Mouse (Mus musculus): ENCODE data around the gene Hpd. TPM values are rescaled to one million over a fixed set of nuclear protein-coding genes. Genes with fewer than 3 reads are reported as not detected.

Hpd gene
- polyA plus RNA-seq, 2 experiments, result not detected

GRCm38 (mm10) chr5:123162942-123163341 lies 19.6 kb downstream of the Hpd start:
- H3K4me1 ChIP-seq (ENCODE audit: control insufficient read depth, insufficient read depth, low read length), result no peaks in the 10 kb centered on the region

DNA sequence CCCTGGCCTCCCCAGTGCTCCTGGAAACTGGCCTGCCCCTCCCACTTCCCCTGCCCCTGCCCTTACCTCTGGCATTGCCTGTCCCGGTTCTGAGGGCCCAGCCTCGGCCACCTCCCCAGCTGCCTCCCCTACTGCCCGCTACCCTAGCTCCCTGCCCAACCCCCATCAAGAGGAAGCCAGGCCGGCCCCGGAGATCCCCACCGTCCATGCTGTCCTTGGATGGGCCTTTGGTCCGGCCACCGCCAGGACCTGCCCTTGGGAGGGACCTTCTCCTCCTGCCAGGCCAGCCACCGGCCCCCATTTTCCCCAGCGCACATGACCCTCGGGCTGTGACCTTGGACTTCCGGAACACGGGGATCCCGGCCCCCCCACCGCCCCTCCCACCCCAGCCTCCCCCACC lies 22.2 kb downstream of the Hpd start:
- Histone ChIP-seq H3K4me3 (replicated peaks; ENCODE audit: low read length) (no peak overlapping the region), H3K27me3 (ENCODE audit: control insufficient read depth, insufficient read depth, low read length) (no peaks in the 10 kb centered on the region), H3K4me2 (replicated peaks; ENCODE audit: low read depth, low read length, severe bottlenecking) (no peak overlapping the region), H3K27ac (replicated peaks; ENCODE audit: low read depth, low read length) (no peak overlapping the region), H3K4me1 (ENCODE audit: control insufficient read depth, insufficient read depth, low read length) (no peaks in the 10 kb centered on the region), H3K36me3 (ENCODE audit: control insufficient read depth, insufficient read depth, low read length) (peaks cover 89% of the 10 kb centered on the region), H3K9ac (ENCODE audit: low read depth, low read length, severe bottlenecking) (no peak overlapping the region), H3K9me3 (ENCODE audit: control insufficient read depth, low read length) (no peaks in the 10 kb centered on the region)
- ATAC-seq (ENCODE audit: low FRiP score, low read depth) (no peak), DNase-seq (ENCODE audit: low spot score) (no peak)
- 95% methylated on average over 11 of the region's 15 CpGs for WGBS
- TF ChIP-seq POLR2A (IDR thresholded peaks at IDR 0.05; ENCODE audit: borderline replicate concordance, extremely low read depth, insufficient read depth, insufficient read length), result no peak

More at GRCm38 (mm10) chr5:123162942-123163341, 19.6 kb downstream of the Hpd start:
- no peak overlapping the region for H3K27ac ChIP-seq (replicated peaks; ENCODE audit: low read depth, low read length)
- H3K4me2 ChIP-seq (replicated peaks; ENCODE audit: low read depth, low read length, severe bottlenecking), result no peak overlapping the region
- H3K9ac ChIP-seq (ENCODE audit: low read depth, low read length, severe bottlenecking), result no peak overlapping the region
- WGBS, result 87% methylated on average over 9 of the region's 9 CpGs
- H3K9me3 ChIP-seq (ENCODE audit: control insufficient read depth, low read length), result no peaks in the 10 kb centered on the region
- H3K4me3 ChIP-seq (replicated peaks; ENCODE audit: low read length), result no peak overlapping the region
- ATAC-seq (ENCODE audit: low FRiP score, low read depth) (no peak), DNase-seq (ENCODE audit: low spot score) (no peak)
- peaks cover 90% of the 10 kb centered on the region for H3K36me3 ChIP-seq (ENCODE audit: control insufficient read depth, insufficient read depth, low read length)
- no peak for TF ChIP-seq POLR2A (IDR thresholded peaks at IDR 0.05; ENCODE audit: borderline replicate concordance, extremely low read depth, insufficient read depth, insufficient read length)
- H3K27me3 ChIP-seq (ENCODE audit: control insufficient read depth, insufficient read depth, low read length), result no peaks in the 10 kb centered on the region

DNA sequence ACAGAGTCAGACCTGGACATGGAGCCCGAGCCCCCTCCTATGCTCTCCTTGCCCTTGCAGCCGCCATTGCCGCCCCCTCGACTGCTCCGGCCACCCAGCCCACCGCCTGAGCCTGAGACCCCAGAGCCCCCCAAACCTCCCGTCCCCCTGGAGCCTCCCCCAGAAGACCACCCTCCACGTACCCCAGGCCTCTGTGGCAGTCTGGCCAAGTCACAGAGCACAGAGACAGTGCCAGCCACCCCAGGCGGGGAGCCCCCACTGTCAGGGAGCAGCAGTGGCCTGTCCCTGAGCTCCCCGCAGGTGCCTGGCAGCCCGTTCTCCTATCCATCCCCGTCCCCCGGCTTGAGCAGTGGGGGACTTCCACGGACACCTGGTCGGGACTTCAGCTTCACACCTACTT lies 22.7 kb downstream of the Hpd start:
- Histone ChIP-seq H3K9ac (ENCODE audit: low read depth, low read length, severe bottlenecking) (no peak overlapping the region), H3K36me3 (ENCODE audit: control insufficient read depth, insufficient read depth, low read length) (peaks cover 91% of the 10 kb centered on the region), H3K27ac (replicated peaks; ENCODE audit: low read depth, low read length) (no peak overlapping the region), H3K4me3 (replicated peaks; ENCODE audit: low read length) (no peak overlapping the region), H3K4me2 (replicated peaks; ENCODE audit: low read depth, low read length, severe bottlenecking) (no peak overlapping the region), H3K27me3 (ENCODE audit: control insufficient read depth, insufficient read depth, low read length) (no peaks in the 10 kb centered on the region), H3K9me3 (ENCODE audit: control insufficient read depth, low read length) (no peaks in the 10 kb centered on the region), H3K4me1 (ENCODE audit: control insufficient read depth, insufficient read depth, low read length) (no peaks in the 10 kb centered on the region)
- DNase-seq (ENCODE audit: low spot score) (no peak), ATAC-seq (ENCODE audit: low FRiP score, low read depth) (no peak)
- WGBS, result 94% methylated on average over 10 of the region's 15 CpGs
- TF ChIP-seq POLR2A (IDR thresholded peaks at IDR 0.05; ENCODE audit: borderline replicate concordance, extremely low read depth, insufficient read depth, insufficient read length), result no peak

DNA sequence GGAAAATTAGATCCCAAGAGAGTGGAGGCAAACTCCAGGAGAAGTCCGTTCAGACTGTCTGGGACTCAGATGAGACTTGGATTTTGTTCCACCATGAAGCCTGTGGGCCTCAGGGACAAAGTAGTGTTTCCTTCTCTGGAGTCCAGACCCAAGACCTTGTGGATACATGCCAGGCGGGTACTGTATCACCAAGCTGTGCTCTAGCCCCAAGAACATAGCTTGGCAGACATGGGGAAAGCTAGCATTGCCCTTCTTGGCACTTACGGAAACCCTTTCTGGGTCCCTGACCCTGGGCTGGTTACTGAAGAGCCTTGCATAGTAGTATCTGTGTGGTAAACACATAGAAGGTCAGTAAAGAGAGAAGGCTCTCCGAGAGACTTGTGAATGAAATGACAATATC lies 23.1 kb downstream of the Hpd start:
- no peak overlapping the region for H3K9ac ChIP-seq (ENCODE audit: low read depth, low read length, severe bottlenecking)
- no peak overlapping the region for H3K27ac ChIP-seq (replicated peaks; ENCODE audit: low read depth, low read length)
- WGBS, result 87% methylated on average over 4 of the region's 4 CpGs
- no peaks in the 10 kb centered on the region for H3K9me3 ChIP-seq (ENCODE audit: control insufficient read depth, low read length)
- no peaks in the 10 kb centered on the region for H3K27me3 ChIP-seq (ENCODE audit: control insufficient read depth, insufficient read depth, low read length)
- no peak for ATAC-seq (ENCODE audit: low FRiP score, low read depth)
- TF ChIP-seq POLR2A (IDR thresholded peaks at IDR 0.05; ENCODE audit: borderline replicate concordance, extremely low read depth, insufficient read depth, insufficient read length), result no peak
- H3K4me3 ChIP-seq (replicated peaks; ENCODE audit: low read length), result no peak overlapping the region
- H3K36me3 ChIP-seq (ENCODE audit: control insufficient read depth, insufficient read depth, low read length), result peaks cover 91% of the 10 kb centered on the region
- no peak for DNase-seq (ENCODE audit: low spot score)
- H3K4me1 ChIP-seq (ENCODE audit: control insufficient read depth, insufficient read depth, low read length), result no peaks in the 10 kb centered on the region
- no peak overlapping the region for H3K4me2 ChIP-seq (replicated peaks; ENCODE audit: low read depth, low read length, severe bottlenecking)

- no peak overlapping the region for H3K4me3 ChIP-seq (replicated peaks; ENCODE audit: low read length)
- TF ChIP-seq POLR2A (IDR thresholded peaks at IDR 0.05; ENCODE audit: borderline replicate concordance, extremely low read depth, insufficient read depth, insufficient read length), result no peak
- H3K27ac ChIP-seq (replicated peaks; ENCODE audit: low read depth, low read length), result no peak overlapping the region
- H3K27me3 ChIP-seq (ENCODE audit: control insufficient read depth, insufficient read depth, low read length), result no peaks in the 10 kb centered on the region
- H3K9ac ChIP-seq (ENCODE audit: low read depth, low read length, severe bottlenecking), result no peak overlapping the region
- DNase-seq (ENCODE audit: low spot score), result no peak
- no peak for ATAC-seq (ENCODE audit: low FRiP score, low read depth)
- 78% methylated on average over 4 of the region's 4 CpGs for WGBS
- no peak overlapping the region for H3K4me2 ChIP-seq (replicated peaks; ENCODE audit: low read depth, low read length, severe bottlenecking)
- no peaks in the 10 kb centered on the region for H3K9me3 ChIP-seq (ENCODE audit: control insufficient read depth, low read length)
- H3K36me3 ChIP-seq (ENCODE audit: control insufficient read depth, insufficient read depth, low read length), result peaks cover 90% of the 10 kb centered on the region
- H3K4me1 ChIP-seq (ENCODE audit: control insufficient read depth, insufficient read depth, low read length), result no peaks in the 10 kb centered on the region
Measured at GRCm38 (mm10) chr5:123157972-123158371, 24.6 kb downstream of the Hpd start.

GRCm38 (mm10) chr5:123156763-123157162 lies 25.8 kb downstream of the Hpd start:
- WGBS, result 79% methylated on average over 10 of the region's 12 CpGs
- Histone ChIP-seq H3K27me3 (ENCODE audit: control insufficient read depth, insufficient read depth, low read length) (no peaks in the 10 kb centered on the region), H3K4me3 (replicated peaks; ENCODE audit: low read length) (no peak overlapping the region), H3K9me3 (ENCODE audit: control insufficient read depth, low read length) (no peaks in the 10 kb centered on the region), H3K36me3 (ENCODE audit: control insufficient read depth, insufficient read depth, low read length) (peaks cover 90% of the 10 kb centered on the region), H3K4me1 (ENCODE audit: control insufficient read depth, insufficient read depth, low read length) (no peaks in the 10 kb centered on the region), H3K9ac (ENCODE audit: low read depth, low read length, severe bottlenecking) (no peak overlapping the region), H3K27ac (replicated peaks; ENCODE audit: low read depth, low read length) (no peak overlapping the region), H3K4me2 (replicated peaks; ENCODE audit: low read depth, low read length, severe bottlenecking) (no peak overlapping the region)
- TF ChIP-seq POLR2A (IDR thresholded peaks at IDR 0.05; ENCODE audit: borderline replicate concordance, extremely low read depth, insufficient read depth, insufficient read length), result no peak
- ATAC-seq (ENCODE audit: low FRiP score, low read depth), result no peak
- no peak for DNase-seq (ENCODE audit: low spot score)

Measured in limb, embryonic 14.5 days (tissue).